ENCODE assay signal across 8 mouse cellular contexts in the genomic region with DNA sequence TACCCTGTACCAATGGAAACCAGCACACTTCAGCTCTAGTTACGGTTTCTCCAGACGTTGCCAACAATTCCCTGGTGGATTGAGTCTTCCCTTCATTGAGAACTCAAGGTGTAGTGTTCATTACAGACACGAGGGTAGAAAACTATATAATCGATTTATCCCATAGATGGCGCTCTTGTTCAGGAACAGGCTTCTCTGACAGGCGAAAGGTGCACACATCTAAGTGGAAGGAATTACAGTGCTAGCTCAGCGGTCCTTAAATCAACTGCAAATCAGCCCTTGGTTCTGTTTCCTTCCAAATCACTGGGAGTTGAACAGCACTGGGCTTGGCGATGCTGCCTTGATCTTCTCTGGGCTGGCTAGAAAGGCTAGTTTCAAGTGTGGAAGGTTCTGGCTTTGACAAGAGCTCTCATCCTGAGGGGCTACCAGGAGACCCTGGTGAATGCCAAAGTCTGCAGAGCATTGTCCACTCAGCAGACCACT.
DNase-seq lines count a peak whose midpoint lies in the region; ATAC-seq and TF ChIP-seq lines count a peak whose summit lies in the region.

No protein-coding gene starts in this region.

- no peaks in the 10 kb centered on the region for H3K27me3 ChIP-seq in lung, embryonic 14.5 days (ENCODE audit: insufficient read depth, low read length)

- TF ChIP-seq CTCF in lung, embryonic 14.5 days (IDR thresholded peaks at IDR 0.05; ENCODE audit: low read depth) = peak; percentile 76

- H3K4me3 ChIP-seq in lung, embryonic 14.5 days (ENCODE audit: low read depth, low read length) = no peak overlapping the region

- H3K27ac ChIP-seq in lung, embryonic 14.5 days (ENCODE audit: low read depth) = no peak overlapping the region

- intact Hi-C loops in heart, postnatal 14 days (cut with DNase I) = loop anchor here (2.0 to 5.0 kb wide), 3 partner anchors 147 to 762 kb away; no protein-coding TSS in a partner anchor

- H3K4me1 ChIP-seq in lung, embryonic 14.5 days (ENCODE audit: insufficient read depth) = no peaks in the 10 kb centered on the region

- no peaks in the 10 kb centered on the region for H3K9me3 ChIP-seq in lung, embryonic 14.5 days (ENCODE audit: low read depth, low read length)

- H3K4me2 ChIP-seq in lung, embryonic 14.5 days = no peak overlapping the region

- 6% methylated on average over 8 of the region's 8 CpGs for WGBS in lung, embryonic 14.5 days

- H3K9ac ChIP-seq in lung, embryonic 14.5 days = no peak overlapping the region

- H3K36me3 ChIP-seq in lung, embryonic 14.5 days (ENCODE audit: insufficient read depth) = no peaks in the 10 kb centered on the region

- peak; percentile 79; the same call in 1 of the 2 replicates for ATAC-seq in common myeloid progenitor, adult 5-6 weeks (replicated peaks; ENCODE audit: low read depth, poor library complexity, severe bottlenecking)
- ATAC-seq in lung, embryonic 14.5 days (ENCODE audit: insufficient read depth) = peak; percentile 75
- ATAC-seq in activated CD4-positive, CD25-positive, alpha-beta regulatory T cell, adult 4 months = no peak

- DNase-seq in right cerebral cortex, adult 18-20 months = peak; percentile 52
- no peak for DNase-seq in right cerebral cortex, postnatal 14 days
- peak; percentile 2 to 32 for DNase-seq in heart, postnatal 14 days
- DNase-seq in kidney, postnatal 36 days = peak; percentile 11 to 39
- peak; percentile 89 for DNase-seq in lung, embryonic 14.5 days
- peak; percentile 34 to 40 for DNase-seq in right cerebral cortex, adult 2 months (ENCODE audit: low spot score in 2 of 2)
